Mouse (Mus musculus) layer of hippocampus, postnatal 14 days (tissue): ENCODE measurements at regions not wholly inside any gene's neighbourhood (a gene's known extent, or its start where the extent isn't known, plus 50 kb on each side); places are given as distances from the start of the nearest gene placed in this dataset.
"Not testable (repeated sequence)": the region's sequence is repeated elsewhere in the genome, so short reads cannot be mapped to it uniquely, and the experiment has no call there.

Source experiments
- DNase-seq, 2 experiments: peaks; one replicate each; pipeline ENCODE4 v3.0.0; 2021 to 2022; ENCODE audit warnings: low spot score in 2 of 2, mixed read lengths in 1 of 2

DNA sequence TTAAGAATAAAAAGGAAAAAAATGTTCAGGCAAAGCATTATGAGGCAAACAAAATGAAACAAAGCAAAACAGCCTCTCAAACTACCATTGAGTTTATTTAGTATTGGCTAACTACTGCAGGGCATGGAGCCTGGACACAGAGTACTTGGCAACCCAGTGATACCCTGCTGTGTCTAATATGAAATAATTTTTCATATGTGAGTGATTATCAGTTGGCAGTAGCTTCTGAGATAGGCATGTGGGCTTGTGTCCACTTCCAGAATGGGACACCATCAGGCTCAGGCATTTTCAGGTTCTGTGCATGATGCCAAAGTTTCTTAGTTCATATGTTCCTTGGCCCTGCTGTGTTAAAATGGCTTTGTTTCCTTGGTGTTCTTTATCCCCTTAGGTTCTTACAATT, 879.0 kb upstream of the Epha6 start:
- peak in 1 of 2 experiments; percentile 12 for DNase-seq

DNA sequence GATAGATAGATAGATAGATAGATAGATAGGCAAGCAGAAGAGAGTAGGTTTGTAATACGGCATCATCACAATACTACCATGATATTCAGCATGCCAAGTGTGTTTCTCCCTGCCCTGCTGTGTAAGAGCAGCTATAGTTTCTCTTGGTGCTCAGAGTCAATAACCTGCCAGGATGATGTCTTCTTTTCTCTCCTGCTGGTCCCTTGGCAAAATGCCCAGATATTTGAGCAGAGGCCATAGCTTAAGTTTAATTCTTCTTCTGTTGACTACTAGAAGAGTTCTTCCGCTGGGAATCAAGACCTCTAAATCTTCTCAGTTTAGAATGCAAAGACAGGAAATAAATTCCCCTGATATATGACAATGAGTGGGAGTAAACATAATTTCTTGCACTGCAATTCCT, 836.5 kb upstream of the Epha6 start:
- no peak for DNase-seq

DNA sequence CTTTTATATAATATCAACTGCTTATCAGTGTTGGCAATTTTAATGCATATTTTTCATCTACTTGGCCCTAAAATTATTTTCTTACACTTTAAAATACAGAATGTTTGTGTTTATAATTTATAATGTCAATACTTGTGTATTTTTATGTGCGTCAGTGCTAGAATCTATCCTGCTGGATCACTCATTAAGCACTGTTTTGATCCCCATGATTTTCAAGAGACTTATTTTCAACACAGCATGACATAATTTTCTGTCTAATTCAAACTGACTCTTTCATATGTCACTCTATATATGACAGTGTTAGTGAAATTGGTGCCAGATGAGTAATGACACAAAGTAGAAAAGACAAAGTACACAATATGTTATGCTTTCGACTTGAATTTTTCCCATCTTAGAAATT, 795.9 kb upstream of the Epha6 start:
- no peak for DNase-seq

DNA sequence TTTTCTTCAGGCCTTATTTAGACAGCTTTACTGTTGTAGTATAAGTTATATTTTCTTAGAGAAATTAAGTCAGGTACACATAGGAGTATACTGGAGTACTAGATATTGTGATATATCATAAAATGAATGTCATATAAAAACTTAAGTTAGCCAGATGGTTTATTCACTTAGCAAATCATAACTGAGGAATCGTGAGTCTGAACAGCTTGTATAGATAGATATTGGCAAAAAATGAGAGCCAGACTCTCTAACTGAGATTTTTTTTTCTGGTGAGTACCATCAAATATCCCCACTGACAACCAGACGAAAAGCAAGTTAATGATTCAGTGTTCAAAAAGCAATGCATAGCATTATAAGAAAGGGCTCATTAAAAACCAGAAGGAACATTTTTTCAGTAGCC, 776.6 kb upstream of the Epha6 start:
- DNase-seq, result peak in 1 of 2 experiments; percentile 7

DNA sequence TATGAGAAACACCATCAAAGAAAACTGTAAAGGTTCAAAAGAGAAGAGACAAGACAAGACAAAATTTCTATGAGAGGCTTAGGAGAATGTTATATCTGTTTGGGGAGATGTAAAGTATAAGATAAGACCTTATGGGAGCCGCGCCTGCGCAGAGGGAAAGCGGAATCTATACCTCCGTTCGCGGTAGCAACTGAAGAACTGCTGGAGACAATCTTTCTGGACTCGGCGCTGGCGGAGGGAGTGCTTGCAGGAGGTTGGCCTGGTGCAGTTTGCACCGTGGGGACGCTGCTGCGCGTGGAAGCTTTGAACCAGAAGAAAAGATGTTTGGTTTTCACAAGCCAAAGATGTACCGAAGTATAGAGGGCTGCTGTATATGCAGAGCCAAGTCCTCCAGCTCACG, 771.6 kb upstream of the Epha6 start:
- not testable (repeated sequence) for DNase-seq
